Mouse (Mus musculus) bone marrow, adult 2 months (tissue): ENCODE measurements around the gene Rbm34. TPM values are rescaled to one million over a fixed set of nuclear protein-coding genes. Genes with fewer than 3 reads are reported as not detected.

ENCODE experiments used
- H3K27ac ChIP-seq: fragments of 200-500 bp; 2 replicates; pipeline ENCODE4 v1.5.1; 2012; ENCODE audit warnings: low read depth, mild to moderate bottlenecking, control low read depth, inconsistent platforms, low read length; ENCODE audit not compliant: control insufficient read depth, poor library complexity, insufficient read depth
- H3K4me1 ChIP-seq: fragments of 200-500 bp; 2 replicates; pipeline ENCODE4 v1.6.1; 2011; ENCODE audit warnings: low read length; ENCODE audit not compliant: control insufficient read depth, insufficient read depth
- H3K4me3 ChIP-seq: fragments of 200-500 bp; replicated peaks from 2 replicates; pipeline ENCODE3; 2011; ENCODE audit warnings: mild to moderate bottlenecking, low read depth, low read length, control low read depth; ENCODE audit not compliant: control insufficient read depth
- CTCF ChIP-seq: fragments of 200-500 bp; IDR thresholded peaks from 2 replicates; pipeline ENCODE4 v1.5.1; 2011; ENCODE audit warnings: low read length, control low read depth; ENCODE audit not compliant: control insufficient read depth, insufficient read depth
- POLR2A ChIP-seq: fragments of 200-500 bp; IDR thresholded peaks from 2 replicates; pipeline ENCODE4 v1.6.1; 2011; ENCODE audit warnings: low read depth, mild to moderate bottlenecking, control low read depth, low read length, borderline replicate concordance; ENCODE audit not compliant: control insufficient read depth
- WGBS: fragments of 180-500 bp; shearing (Covaris S2); methylation state at CpG from one replicate; pipeline ENCODE4 v1.1.7; 2018; 5-methylcytosine and 5-hydroxymethylcytosine counted together
- polyA plus RNA-seq: library from polyadenylated mRNA; stranded (reverse); fragments of >200 nt; gene quantifications from 2 replicates; pipeline ENCODE4 v1.2.4, GENCODE M21; 2011; ENCODE audit warnings: low replicate concordance; ENCODE audit not compliant: missing spikeins, insufficient read depth, insufficient read length

Rbm34 gene
- polyA plus RNA-seq, 1 experiment, result 17.9 TPM

DNA sequence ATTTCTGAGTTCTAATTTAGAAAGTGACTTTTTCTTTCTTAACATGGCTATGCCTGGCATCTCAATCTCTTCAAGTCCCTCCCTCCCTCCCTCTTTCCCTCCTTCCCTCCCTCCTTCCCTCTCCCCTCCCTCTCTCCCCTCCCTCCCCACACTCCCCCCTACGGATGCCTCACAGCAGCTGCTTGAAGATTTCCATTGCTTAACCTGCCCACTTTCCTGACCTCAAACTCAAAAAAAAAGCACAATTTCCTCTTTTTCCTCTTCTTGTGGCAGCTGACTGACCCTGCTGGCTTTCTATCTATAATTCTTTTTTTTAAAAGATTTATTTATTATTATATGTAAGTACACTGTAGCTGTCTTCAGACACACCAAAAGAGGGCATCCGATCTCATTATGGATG lies 69.8 kb downstream of the Rbm34 start:
- TF ChIP-seq CTCF (no peak), POLR2A (no peak)
- Histone ChIP-seq H3K27ac (no peak overlapping the region; the same call in 1 of the 2 replicates), H3K4me1 (peaks cover 7% of the 10 kb centered on the region), H3K4me3 (no peak overlapping the region)
- WGBS, result 25% methylated on average over 2 of the region's 2 CpGs

Other genes with a start within 250 kb of the Rbm34 start
- 48.1 and 91.8 TPM in 2 replicates for gene Tomm20, start 25.2 kb downstream of the Rbm34 start, polyA plus RNA-seq
- 2.3 and 3.8 TPM in 2 replicates for gene Pard3, start 92.8 kb upstream of the Rbm34 start, polyA plus RNA-seq